Mouse (Mus musculus) lung, postnatal 0 days (tissue): ENCODE results near the gene Cyb5r3.

Experiments used
- CTCF ChIP-seq: IDR thresholded peaks from 2 replicates; pipeline ENCODE4 v1.5.1; 2016; ENCODE audit warnings: antibody characterized with exemption, mild to moderate bottlenecking
- EP300 ChIP-seq: IDR thresholded peaks from 2 replicates; pipeline ENCODE4 v1.6.1; 2016; ENCODE audit warnings: antibody characterized with exemption, mild to moderate bottlenecking, control low read depth

DNA sequence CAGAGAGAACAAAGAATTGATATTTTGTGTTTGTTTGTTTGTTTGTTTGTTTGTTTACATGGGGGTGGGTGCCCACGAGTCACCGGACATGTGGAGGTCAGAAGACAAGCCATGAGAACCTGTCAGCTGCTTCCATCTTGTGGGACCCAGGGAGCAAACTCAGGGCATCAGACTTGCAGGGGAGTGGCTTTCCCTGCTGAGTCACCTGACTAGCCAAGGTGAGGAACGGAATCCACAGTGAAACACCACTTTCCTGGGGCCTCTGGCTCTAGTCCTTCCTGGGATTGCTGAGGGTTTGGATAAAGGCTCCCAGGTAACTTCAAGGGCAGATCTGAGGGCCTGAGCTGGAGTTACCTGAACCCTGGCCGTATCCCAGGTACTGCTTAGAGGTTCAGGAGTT is 4.3 kb upstream of the Cyb5r3 start:
- TF ChIP-seq CTCF (no peak), EP300 (no peak)
